Mouse (Mus musculus) hindbrain, embryonic 15.5 days (tissue): ENCODE data around the gene Fxyd6. TPM values are rescaled to one million over a fixed set of nuclear protein-coding genes. Genes with fewer than 3 reads are reported as not detected.

Experiments
- ATAC-seq: fragments of 200-750 bp; cut with Nextera tagmentation; 2 replicates; pipeline ENCODE4 v1.8.0; 2017; ENCODE audit warnings: low read depth, moderate number of reproducible peaks, moderate TSS enrichment; ENCODE audit not compliant: low FRiP score
- H3K27ac ChIP-seq: fragments of 300-500 bp; sonication (generic); replicated peaks from 2 replicates; pipeline ENCODE4 v1.5.1; 2015; ENCODE audit warnings: mild to moderate bottlenecking, inconsistent platforms
- H3K27me3 ChIP-seq: fragments of 300-500 bp; sonication (generic); 2 replicates; pipeline ENCODE4 v1.6.1; 2015; ENCODE audit warnings: control low read depth, inconsistent platforms
- H3K36me3 ChIP-seq: fragments of 300-500 bp; sonication (generic); 2 replicates; pipeline ENCODE4 v1.6.1; 2015; ENCODE audit warnings: control low read depth, inconsistent platforms
- H3K4me1 ChIP-seq: fragments of 300-500 bp; sonication (generic); replicated peaks from 2 replicates; pipeline ENCODE4 v1.6.1; 2015; ENCODE audit warnings: control low read depth, inconsistent platforms
- H3K4me2 ChIP-seq: fragments of 300-500 bp; sonication (generic); 2 replicates; pipeline ENCODE4 v1.6.1; 2015; ENCODE audit warnings: moderate library complexity, mild to moderate bottlenecking, inconsistent platforms
- H3K4me3 ChIP-seq: fragments of 300-500 bp; sonication (generic); 2 replicates; pipeline ENCODE4 v1.5.1; 2015; ENCODE audit warnings: mild to moderate bottlenecking, inconsistent platforms
- H3K9ac ChIP-seq: fragments of 300-500 bp; sonication (generic); 2 replicates; pipeline ENCODE4 v1.6.1; 2015; ENCODE audit warnings: inconsistent platforms
- H3K9me3 ChIP-seq: fragments of 300-500 bp; sonication (generic); 2 replicates; pipeline ENCODE4 v1.6.1; 2016; ENCODE audit warnings: control low read depth, inconsistent platforms
- WGBS: fragments of 180-500 bp; shearing (Covaris S2); methylation state at CpG from one replicate; pipeline ENCODE4 v1.1.7; 2015; 5-methylcytosine and 5-hydroxymethylcytosine counted together
- polyA plus RNA-seq: library from polyadenylated mRNA; unstranded; fragments of >200 nt; fragmentation: Nextera tagmentation; extraction: Ambion mirVana; gene quantifications from 2 replicates; pipeline ENCODE4 v1.2.1, GENCODE M21; 2015

Fxyd6 gene
- polyA plus RNA-seq, 1 experiment from 2014 or later = 611 TPM

DNA sequence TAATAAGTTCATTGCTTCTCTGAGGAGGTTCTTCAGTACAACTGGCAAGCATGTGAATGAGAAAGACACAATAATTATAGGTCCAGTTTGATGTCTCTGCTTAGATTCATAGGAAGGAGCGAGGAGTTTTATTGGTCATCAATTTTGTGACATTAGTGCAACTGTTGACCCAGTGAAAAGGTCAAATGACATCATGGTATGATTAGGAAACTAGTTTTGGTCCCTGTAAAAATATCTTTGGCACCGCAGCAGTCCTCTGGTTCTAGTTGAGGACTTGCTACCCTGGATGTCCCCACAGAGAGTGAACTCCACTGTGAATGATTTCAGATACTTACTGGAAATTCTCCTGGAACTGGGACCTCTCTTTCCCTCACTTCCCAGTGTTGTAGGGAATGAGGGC is 14.8 kb upstream of the Fxyd6 start:
- Histone ChIP-seq H3K9ac (no peak overlapping the region), H3K27me3 (no peaks in the 10 kb centered on the region), H3K36me3 (no peaks in the 10 kb centered on the region), H3K4me2 (no peak overlapping the region), H3K4me1 (no peaks in the 10 kb centered on the region), H3K27ac (no peak overlapping the region), H3K4me3 (no peak overlapping the region), H3K9me3 (no peaks in the 10 kb centered on the region)
- 88% methylated on average over 2 of the region's 2 CpGs for WGBS
- no peak for ATAC-seq

DNA sequence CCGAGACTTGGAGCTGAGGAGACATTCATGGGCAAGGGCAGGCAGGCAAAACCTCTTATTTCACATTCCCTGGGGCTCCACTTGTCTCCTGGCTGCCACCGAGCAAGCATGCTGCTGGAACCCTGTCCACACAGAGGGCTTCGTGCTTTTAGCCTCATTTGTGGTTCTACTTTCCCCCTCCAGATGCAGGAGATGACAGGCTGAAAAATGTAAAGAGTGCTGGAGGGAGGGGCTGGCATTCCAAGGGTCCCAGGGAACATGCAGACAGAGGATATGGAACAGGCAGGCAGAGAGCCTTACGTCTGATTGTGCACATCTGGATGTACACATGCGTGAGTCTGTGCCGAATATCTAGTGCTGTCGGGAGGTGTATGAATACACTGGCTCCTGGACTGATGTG is 11.6 kb upstream of the Fxyd6 start:
- no peaks in the 10 kb centered on the region for H3K27me3 ChIP-seq
- no peaks in the 10 kb centered on the region for H3K9me3 ChIP-seq
- H3K4me1 ChIP-seq = no peaks in the 10 kb centered on the region
- no peak overlapping the region for H3K9ac ChIP-seq
- H3K27ac ChIP-seq = no peak overlapping the region
- ATAC-seq = no peak
- no peaks in the 10 kb centered on the region for H3K36me3 ChIP-seq
- no peak overlapping the region for H3K4me2 ChIP-seq
- no peak overlapping the region for H3K4me3 ChIP-seq
- WGBS = 72% methylated on average over 7 of the region's 7 CpGs

DNA sequence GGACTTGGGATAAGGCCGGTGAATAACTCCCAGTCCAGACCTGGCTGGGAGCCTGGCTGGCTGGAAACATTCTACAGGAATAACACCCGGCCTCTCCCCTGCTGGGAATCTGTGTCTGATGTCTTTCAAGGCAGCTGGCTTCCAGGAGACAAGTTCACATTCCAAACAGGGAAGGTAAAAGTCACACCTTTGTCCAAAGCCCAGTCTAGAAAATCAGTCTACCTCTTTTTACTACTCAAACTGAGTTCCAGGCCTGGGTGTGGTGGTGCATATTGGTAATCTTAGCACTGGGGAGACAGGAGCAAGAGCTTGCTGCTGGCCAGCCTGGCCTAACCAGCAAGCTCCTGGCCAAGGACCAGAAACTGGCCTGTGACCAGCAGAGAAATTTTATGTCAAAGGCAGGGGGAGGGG is 7.9 kb upstream of the Fxyd6 start:
- H3K9me3 ChIP-seq = no peaks in the 10 kb centered on the region
- peaks cover 5% of the 10 kb centered on the region; the same call in 1 of the 2 replicates for H3K4me1 ChIP-seq
- 41% methylated on average over 2 of the region's 2 CpGs for WGBS
- no peak overlapping the region for H3K9ac ChIP-seq
- no peak overlapping the region for H3K4me3 ChIP-seq
- no peak for ATAC-seq
- no peaks in the 10 kb centered on the region for H3K27me3 ChIP-seq
- H3K36me3 ChIP-seq = no peaks in the 10 kb centered on the region
- H3K4me2 ChIP-seq = no peak overlapping the region
- no peak overlapping the region for H3K27ac ChIP-seq

DNA sequence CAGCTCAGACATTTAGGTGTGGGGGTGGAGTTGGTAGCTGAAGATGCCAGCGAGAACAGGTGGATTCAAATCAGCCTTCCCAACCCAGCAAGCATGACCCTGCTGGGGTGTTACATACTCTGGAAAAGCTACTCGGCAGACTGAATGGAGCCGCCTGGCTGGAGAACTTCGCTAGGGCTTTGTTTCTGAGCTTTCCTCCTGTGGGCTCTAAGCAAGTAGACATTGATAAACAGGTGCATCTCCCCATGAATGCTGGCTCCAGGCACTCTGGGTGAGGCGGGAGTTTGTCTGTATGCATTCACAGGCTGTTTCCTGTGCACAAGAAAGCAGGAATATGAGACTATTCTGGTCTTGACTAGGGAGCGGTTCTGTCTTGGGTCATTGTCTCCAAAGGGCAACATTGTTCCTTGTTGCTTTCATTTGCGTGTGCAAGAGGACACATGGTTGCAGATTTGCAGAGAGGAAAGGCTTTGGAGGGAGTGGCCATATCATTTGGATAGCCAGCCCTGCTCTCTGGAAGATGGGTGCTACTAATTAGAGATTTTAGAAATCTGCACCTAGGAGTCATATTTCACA is 6.3 kb upstream of the Fxyd6 start:
- no peaks in the 10 kb centered on the region for H3K27me3 ChIP-seq
- whole genome bisulfite sequencing = 50% methylated on average over 7 of the region's 7 CpGs

DNA sequence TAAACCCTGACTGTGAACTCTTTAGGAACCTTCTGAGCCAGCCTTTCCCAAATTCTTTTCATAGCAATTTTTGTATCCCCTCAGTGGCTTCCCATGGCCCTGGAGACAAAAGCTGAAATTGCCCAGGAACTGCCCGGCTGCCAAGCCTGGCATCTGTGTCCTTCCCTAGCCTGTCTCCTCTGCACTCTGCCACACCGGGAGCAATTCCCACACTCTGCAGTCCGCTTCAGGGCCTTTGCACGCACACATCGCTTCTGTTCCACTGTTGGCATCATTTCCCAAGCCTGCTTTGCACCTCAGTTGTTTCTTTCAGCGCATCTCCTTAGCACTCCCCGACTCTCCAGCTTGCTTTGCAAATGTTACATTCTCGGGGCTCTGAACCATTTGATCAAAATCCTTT is 2.3 kb upstream of the Fxyd6 start:
- H3K36me3 ChIP-seq = no peaks in the 10 kb centered on the region
- no peak for ATAC-seq
- H3K27ac ChIP-seq = no peak overlapping the region
- no peaks in the 10 kb centered on the region for H3K27me3 ChIP-seq
- peaks cover 33% of the 10 kb centered on the region for H3K4me1 ChIP-seq
- no peaks in the 10 kb centered on the region for H3K9me3 ChIP-seq
- H3K9ac ChIP-seq = no peak overlapping the region
- WGBS = 65% methylated on average over 8 of the region's 8 CpGs
- H3K4me2 ChIP-seq = no peak overlapping the region
- H3K4me3 ChIP-seq = no peak overlapping the region

More for the DNA sequence above, 6.3 kb upstream of the Fxyd6 start:
- no peak overlapping the region for H3K27ac ChIP-seq
- no peaks in the 10 kb centered on the region for H3K36me3 ChIP-seq
- H3K9me3 ChIP-seq = no peaks in the 10 kb centered on the region
- no peak overlapping the region for H3K9ac ChIP-seq
- H3K4me3 ChIP-seq = no peak overlapping the region
- ATAC-seq = no peak
- no peak overlapping the region for H3K4me2 ChIP-seq
- peaks cover 5% of the 10 kb centered on the region; the same call in 1 of the 2 replicates for H3K4me1 ChIP-seq

DNA sequence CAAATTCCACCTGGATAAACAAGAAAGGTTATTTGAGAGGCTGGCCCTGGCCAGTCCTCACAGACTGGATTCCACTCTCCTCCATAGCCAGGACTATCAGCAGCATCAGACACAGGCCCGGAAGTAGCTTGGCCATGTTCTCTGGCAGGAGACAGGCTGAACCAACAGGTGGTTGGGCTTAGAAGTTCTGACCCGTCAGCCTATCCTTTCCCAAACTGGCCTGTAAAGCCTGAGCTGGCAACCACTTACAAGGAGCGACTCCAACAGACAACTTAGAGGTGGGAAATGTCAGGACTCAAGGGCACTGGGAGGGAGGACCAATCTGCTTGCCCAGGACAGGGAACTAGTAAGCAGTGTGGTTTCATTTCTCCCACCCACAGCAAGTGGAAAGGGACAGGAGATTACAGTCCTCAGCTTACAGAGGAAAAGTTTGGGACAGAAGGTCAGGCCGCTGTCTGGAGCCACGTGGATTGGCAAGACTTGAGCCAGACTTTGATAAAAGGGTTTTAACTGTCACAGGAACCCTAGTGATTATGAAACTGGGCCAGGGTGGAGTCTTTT is 1.6 kb upstream of the Fxyd6 start:
- Histone ChIP-seq H3K27ac (no peak overlapping the region), H3K27me3 (no peaks in the 10 kb centered on the region), H3K9ac (no peak overlapping the region), H3K4me3 (no peak overlapping the region), H3K4me2 (no peak overlapping the region), H3K4me1 (peaks cover 40% of the 10 kb centered on the region), H3K9me3 (no peaks in the 10 kb centered on the region), H3K36me3 (no peaks in the 10 kb centered on the region)
- 83% methylated on average over 5 of the region's 5 CpGs for WGBS
- ATAC-seq = no peak

DNA sequence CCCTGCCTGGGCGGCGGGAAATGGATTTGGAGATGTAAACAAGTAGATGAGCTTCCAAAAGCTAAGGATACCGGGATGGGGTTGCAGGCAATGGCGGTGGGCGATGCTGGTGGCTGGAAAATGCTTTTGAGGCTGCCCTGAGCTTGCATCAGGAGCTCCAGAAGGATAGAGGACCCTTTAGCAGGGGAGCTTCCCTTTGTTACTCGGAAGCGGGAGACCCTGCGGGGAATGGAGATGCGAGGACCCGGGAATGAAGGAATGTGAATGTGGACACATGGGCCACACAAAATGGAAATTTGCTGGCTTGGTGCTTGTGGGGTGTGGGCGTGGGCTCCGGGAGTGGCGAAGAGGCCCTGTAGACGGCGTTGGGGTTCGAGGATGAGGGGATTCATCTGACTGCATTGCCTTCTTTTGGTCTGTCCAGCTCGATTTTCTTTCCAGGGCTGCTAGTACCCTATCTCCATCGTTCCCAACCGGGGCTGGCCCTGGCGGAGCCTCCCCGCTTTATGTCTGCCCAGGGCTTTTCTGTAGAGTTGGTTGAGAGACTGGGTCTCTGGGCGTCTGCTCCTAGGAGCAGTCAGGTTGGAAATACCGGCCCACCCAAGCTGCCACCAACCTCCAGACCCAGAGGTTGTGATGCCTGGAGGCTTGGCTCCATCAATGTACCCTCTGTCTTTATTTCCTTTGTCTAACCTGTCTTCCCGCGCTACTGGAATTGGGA is 791 bp downstream of the Fxyd6 start:
- Histone ChIP-seq H3K4me3 (peak overlapping the region; percentile 72), H3K9me3 (no peaks in the 10 kb centered on the region), H3K27ac (peak overlapping the region; percentile 89), H3K4me2 (peak overlapping the region; percentile 76), H3K4me1 (peaks cover 41% of the 10 kb centered on the region), H3K36me3 (no peaks in the 10 kb centered on the region), H3K9ac (peak overlapping the region; percentile 75), H3K27me3 (no peaks in the 10 kb centered on the region)
- 2% methylated on average over 25 of the region's 25 CpGs for WGBS
- peak; percentile 51 for ATAC-seq

DNA sequence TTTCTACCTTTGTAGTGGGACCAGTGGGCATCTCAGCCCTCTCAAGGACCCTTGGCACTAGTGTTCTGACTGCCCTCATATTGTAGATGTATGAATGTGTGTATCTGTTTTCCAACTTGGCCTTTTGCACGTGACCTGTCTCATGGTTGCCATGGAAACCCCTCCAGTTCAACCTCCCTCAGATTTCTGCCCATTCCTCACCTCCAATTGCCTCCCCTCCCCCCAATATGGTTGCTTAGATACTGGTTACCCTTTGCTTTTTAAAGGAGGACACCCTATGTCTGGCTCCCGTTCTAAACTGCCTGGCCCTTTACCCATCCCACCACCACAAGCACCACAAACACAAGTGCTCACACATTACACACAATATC is 1.3 kb downstream of the Fxyd6 start:
- Histone ChIP-seq H3K4me3 (peak overlapping the region; percentile 72), H3K27me3 (no peaks in the 10 kb centered on the region), H3K4me2 (peak overlapping the region; percentile 76), H3K9ac (peak overlapping the region; percentile 75), H3K4me1 (peaks cover 46% of the 10 kb centered on the region), H3K27ac (peak overlapping the region; percentile 89), H3K36me3 (no peaks in the 10 kb centered on the region), H3K9me3 (no peaks in the 10 kb centered on the region)
- WGBS = 2% methylated on average over 2 of the region's 2 CpGs
- ATAC-seq = peak; percentile 55

DNA sequence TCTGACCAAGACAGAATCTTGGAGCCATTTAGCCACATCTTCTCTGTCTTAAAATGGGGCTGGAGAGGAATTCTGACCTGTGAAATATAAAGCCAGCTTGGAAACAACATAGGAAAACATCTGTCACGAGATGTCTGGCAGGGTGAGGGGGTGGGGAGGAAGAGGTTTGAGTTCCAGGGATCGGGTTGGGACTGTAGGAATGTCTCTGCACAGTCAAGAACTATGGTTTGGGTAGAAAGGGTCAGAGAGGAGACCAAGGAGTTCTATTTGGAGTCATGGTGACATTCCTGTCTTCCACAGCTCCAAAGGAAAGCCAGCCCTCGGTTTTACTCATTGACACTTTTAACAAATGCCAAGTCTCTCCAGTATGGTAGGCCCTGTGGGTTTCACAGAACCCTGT is 3.9 kb downstream of the Fxyd6 start:
- Histone ChIP-seq H3K4me3 (no peak overlapping the region), H3K27ac (no peak overlapping the region), H3K4me1 (peaks cover 66% of the 10 kb centered on the region), H3K27me3 (no peaks in the 10 kb centered on the region), H3K4me2 (no peak overlapping the region), H3K9ac (no peak overlapping the region), H3K36me3 (no peaks in the 10 kb centered on the region), H3K9me3 (no peaks in the 10 kb centered on the region)
- no peak for ATAC-seq
- WGBS = 81% methylated on average over 3 of the region's 3 CpGs

DNA sequence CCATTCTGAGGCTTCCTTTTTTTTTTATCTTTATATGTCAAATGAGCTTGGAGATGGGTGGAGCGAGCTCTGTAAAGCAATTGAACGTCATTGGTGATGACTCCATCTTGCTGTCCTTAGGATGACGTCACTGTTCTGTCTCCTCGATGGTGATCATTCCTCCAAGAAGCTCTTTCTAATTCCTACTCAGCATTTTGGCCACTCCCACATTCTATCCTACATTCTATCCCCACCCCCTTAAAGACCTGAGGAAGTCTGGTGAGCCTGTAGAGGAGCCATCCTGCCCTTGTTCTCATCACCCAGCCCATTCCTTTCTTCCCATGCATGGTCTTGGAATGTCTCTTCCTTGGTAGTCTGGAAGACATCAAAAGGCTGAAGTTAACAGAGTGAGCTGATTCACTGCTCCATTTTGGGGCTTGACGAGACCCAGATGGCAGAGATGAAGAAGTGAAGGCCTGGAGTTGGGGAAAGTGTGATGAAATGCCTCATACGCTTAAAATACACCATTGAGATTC is 5.1 kb downstream of the Fxyd6 start:
- Histone ChIP-seq H3K4me2 (no peak overlapping the region), H3K9ac (no peak overlapping the region), H3K36me3 (no peaks in the 10 kb centered on the region), H3K27ac (no peak overlapping the region), H3K27me3 (no peaks in the 10 kb centered on the region), H3K9me3 (no peaks in the 10 kb centered on the region), H3K4me1 (peaks cover 68% of the 10 kb centered on the region), H3K4me3 (no peak overlapping the region)
- ATAC-seq = no peak
- 91% methylated on average over 6 of the region's 6 CpGs for WGBS

DNA sequence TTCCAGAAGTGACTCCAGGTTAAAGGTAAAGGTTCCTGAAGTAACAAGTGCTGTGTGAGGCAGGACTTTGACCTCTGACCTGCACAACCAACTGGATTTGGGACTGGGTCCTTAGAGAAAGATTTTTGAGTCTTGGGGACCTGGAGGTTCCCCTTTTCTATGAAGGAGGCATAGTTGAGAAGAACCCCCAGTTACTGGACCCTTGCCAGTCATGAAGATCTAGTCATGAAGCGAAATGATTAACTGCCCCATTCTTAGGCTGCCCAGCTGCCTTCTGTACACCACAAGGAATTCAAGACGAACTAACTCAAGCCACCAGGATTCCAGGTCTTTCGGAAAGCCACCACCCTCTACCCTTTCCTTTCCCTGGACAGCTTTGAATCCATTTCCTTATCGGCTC is 6.4 kb downstream of the Fxyd6 start:
- 71% methylated on average over 4 of the region's 4 CpGs for WGBS

DNA sequence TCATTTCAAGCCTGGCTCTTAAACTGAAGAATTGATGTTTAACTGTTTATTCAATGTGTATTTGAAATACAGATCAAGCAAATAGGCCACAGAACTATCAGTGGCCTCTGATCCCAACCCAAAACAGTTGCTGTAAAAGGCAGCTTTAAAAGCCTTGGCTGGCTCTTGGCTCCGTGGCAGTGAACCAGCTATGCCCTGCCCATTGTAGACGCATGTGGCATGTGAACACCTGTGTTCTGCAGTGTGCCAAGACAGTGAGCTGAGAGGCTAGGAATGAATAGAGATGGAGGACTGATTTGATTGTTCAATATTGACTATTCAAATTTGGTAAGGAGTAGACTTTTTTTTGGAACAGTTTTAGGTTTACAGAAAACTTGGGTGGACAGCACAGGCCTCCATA is 6.9 kb downstream of the Fxyd6 start:
- no peaks in the 10 kb centered on the region for H3K9me3 ChIP-seq
- no peak overlapping the region for H3K9ac ChIP-seq
- no peak for ATAC-seq
- WGBS = 76% methylated on average over 2 of the region's 2 CpGs
- H3K27me3 ChIP-seq = no peaks in the 10 kb centered on the region
- H3K27ac ChIP-seq = no peak overlapping the region
- H3K4me2 ChIP-seq = no peak overlapping the region
- H3K4me3 ChIP-seq = no peak overlapping the region
- H3K36me3 ChIP-seq = no peaks in the 10 kb centered on the region
- H3K4me1 ChIP-seq = peaks cover 76% of the 10 kb centered on the region

More for the DNA sequence above, 6.4 kb downstream of the Fxyd6 start:
- H3K27me3 ChIP-seq = no peaks in the 10 kb centered on the region
- no peaks in the 10 kb centered on the region for H3K36me3 ChIP-seq
- no peak overlapping the region for H3K4me2 ChIP-seq
- no peak overlapping the region for H3K27ac ChIP-seq
- peaks cover 76% of the 10 kb centered on the region for H3K4me1 ChIP-seq
- H3K4me3 ChIP-seq = no peak overlapping the region
- H3K9ac ChIP-seq = no peak overlapping the region
- H3K9me3 ChIP-seq = no peaks in the 10 kb centered on the region
- ATAC-seq = no peak
